Mouse (Mus musculus): ENCODE results near the gene Pex26. TPM values are rescaled to one million over a fixed set of nuclear protein-coding genes. Genes with fewer than 3 reads are reported as not detected.

The Pex26 gene
- polyA plus RNA-seq (2014; fragmentation: Nextera tagmentation; extraction: Ambion mirVana), result 7.6 and 8.9 TPM in 2 replicates

GRCm38 (mm10) chr6:121183414-121184173, at the start of gene Pex26:
Pex26 (plus strand) TSS chr6:121183667.
- ATAC-seq (ENCODE audit: low read depth), result peak; percentile 90
- H3K4me1 ChIP-seq (ENCODE audit: control insufficient read depth, insufficient read depth, low read length), result peaks cover 6% of the 10 kb centered on the region
- H3K9me3 ChIP-seq (ENCODE audit: control insufficient read depth, low read length), result no peaks in the 10 kb centered on the region
- 0 out of 2 replicates have a peak, but pooled peaks cover 19% of the 10 kb centered on the region for H3K36me3 ChIP-seq (ENCODE audit: control insufficient read depth, insufficient read depth, low read length)
- peak within 1 kb of the TSS; percentile 86 for H3K4me2 ChIP-seq (ENCODE audit: low read depth, low read length)
- H3K4me3 ChIP-seq (ENCODE audit: low read depth, low read length), result peak within 1 kb of the TSS; percentile 61
- peak; percentile 95 for DNase-seq (ENCODE audit: low spot score)
- no peaks in the 10 kb centered on the region for H3K27me3 ChIP-seq (replicated peaks; ENCODE audit: control insufficient read depth, insufficient read depth, low read length)
- WGBS, result 1% methylated on average over 31 of the region's 32 CpGs
- H3K9ac ChIP-seq (ENCODE audit: low read depth, low read length), result peak within 1 kb of the TSS; percentile 69
- H3K27ac ChIP-seq (replicated peaks; ENCODE audit: low read depth, low read length), result peak within 1 kb of the TSS; percentile 90

- no peak for ATAC-seq (ENCODE audit: low read depth)
- 40% methylated on average over 3 of the region's 3 CpGs for WGBS
- H3K9ac ChIP-seq (ENCODE audit: low read depth, low read length), result no peak overlapping the region
Measured at GRCm38 (mm10) chr6:121134249-121134648, 49.2 kb upstream of the Pex26 start.

DNA sequence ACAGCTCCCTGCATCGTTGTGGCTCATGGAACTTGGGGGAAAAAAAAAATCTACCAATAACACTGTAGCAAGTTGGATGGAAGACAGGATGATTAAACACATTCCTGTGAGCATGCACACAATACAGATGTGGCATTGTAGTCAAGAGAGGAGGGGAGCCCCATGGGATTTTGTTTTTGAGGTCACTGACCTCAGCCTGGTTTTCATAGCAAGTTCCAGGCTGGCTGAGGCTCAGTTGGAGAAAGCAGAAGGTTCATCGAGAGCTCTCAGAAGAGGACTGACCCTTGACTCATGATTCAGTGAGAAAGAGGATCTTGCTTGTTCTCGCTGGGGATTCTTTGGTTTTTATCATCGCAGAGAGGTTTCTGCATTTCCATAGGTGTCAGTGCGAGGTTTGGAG, 48.6 kb upstream of the Pex26 start:
- Histone ChIP-seq H3K4me3 (ENCODE audit: low read depth, low read length) (no peak overlapping the region), H3K4me1 (ENCODE audit: control insufficient read depth, insufficient read depth, low read length) (peaks cover 8% of the 10 kb centered on the region), H3K27ac (replicated peaks; ENCODE audit: low read depth, low read length) (no peak overlapping the region), H3K9me3 (ENCODE audit: control insufficient read depth, low read length) (no peaks in the 10 kb centered on the region), H3K4me2 (ENCODE audit: low read depth, low read length) (no peak overlapping the region), H3K36me3 (ENCODE audit: control insufficient read depth, insufficient read depth, low read length) (no peaks in the 10 kb centered on the region), H3K9ac (ENCODE audit: low read depth, low read length) (no peak overlapping the region), H3K27me3 (replicated peaks; ENCODE audit: control insufficient read depth, insufficient read depth, low read length) (peaks cover 11% of the 10 kb centered on the region)
- ATAC-seq (ENCODE audit: low read depth) (no peak), DNase-seq (ENCODE audit: low spot score) (no peak)
- 42% methylated on average over 5 of the region's 5 CpGs for WGBS

More at GRCm38 (mm10) chr6:121134249-121134648, 49.2 kb upstream of the Pex26 start:
- Histone ChIP-seq H3K4me2 (ENCODE audit: low read depth, low read length) (no peak overlapping the region), H3K36me3 (ENCODE audit: control insufficient read depth, insufficient read depth, low read length) (no peaks in the 10 kb centered on the region), H3K4me3 (ENCODE audit: low read depth, low read length) (no peak overlapping the region), H3K27me3 (replicated peaks; ENCODE audit: control insufficient read depth, insufficient read depth, low read length) (peaks cover 11% of the 10 kb centered on the region), H3K27ac (replicated peaks; ENCODE audit: low read depth, low read length) (no peak overlapping the region), H3K4me1 (ENCODE audit: control insufficient read depth, insufficient read depth, low read length) (peaks cover 8% of the 10 kb centered on the region), H3K9me3 (ENCODE audit: control insufficient read depth, low read length) (no peaks in the 10 kb centered on the region)
- no peak for DNase-seq (ENCODE audit: low spot score)

DNA sequence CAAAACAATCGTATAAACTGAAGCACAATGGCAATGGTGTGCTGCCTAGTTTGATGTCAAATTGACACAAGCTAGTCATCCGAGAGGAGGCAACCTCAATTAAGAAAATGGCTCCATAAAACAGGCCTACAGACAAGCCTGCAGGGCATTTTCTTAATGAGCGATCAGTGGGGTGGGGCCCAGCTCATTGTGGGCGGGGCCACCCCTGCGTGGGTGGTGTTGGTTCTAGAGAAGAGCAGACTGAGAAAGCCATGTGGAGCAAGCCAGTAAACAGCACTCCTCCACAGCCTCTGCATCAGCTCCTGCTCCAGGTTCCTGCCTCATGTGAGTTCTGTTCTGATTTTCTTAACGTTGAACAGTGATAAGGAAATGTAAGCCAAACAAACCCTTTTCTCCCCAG, 46.2 kb upstream of the Pex26 start:
- H3K36me3 ChIP-seq (ENCODE audit: control insufficient read depth, insufficient read depth, low read length), result no peaks in the 10 kb centered on the region
- WGBS, result 54% methylated on average over 6 of the region's 6 CpGs
- DNase-seq (ENCODE audit: low spot score), result no peak
- no peak overlapping the region for H3K9ac ChIP-seq (ENCODE audit: low read depth, low read length)
- H3K9me3 ChIP-seq (ENCODE audit: control insufficient read depth, low read length), result no peaks in the 10 kb centered on the region
- no peak overlapping the region for H3K27ac ChIP-seq (replicated peaks; ENCODE audit: low read depth, low read length)
- no peaks in the 10 kb centered on the region for H3K27me3 ChIP-seq (replicated peaks; ENCODE audit: control insufficient read depth, insufficient read depth, low read length)
- no peak overlapping the region for H3K4me3 ChIP-seq (ENCODE audit: low read depth, low read length)
- H3K4me2 ChIP-seq (ENCODE audit: low read depth, low read length), result no peak overlapping the region
- ATAC-seq (ENCODE audit: low read depth), result no peak
- H3K4me1 ChIP-seq (ENCODE audit: control insufficient read depth, insufficient read depth, low read length), result no peaks in the 10 kb centered on the region

DNA sequence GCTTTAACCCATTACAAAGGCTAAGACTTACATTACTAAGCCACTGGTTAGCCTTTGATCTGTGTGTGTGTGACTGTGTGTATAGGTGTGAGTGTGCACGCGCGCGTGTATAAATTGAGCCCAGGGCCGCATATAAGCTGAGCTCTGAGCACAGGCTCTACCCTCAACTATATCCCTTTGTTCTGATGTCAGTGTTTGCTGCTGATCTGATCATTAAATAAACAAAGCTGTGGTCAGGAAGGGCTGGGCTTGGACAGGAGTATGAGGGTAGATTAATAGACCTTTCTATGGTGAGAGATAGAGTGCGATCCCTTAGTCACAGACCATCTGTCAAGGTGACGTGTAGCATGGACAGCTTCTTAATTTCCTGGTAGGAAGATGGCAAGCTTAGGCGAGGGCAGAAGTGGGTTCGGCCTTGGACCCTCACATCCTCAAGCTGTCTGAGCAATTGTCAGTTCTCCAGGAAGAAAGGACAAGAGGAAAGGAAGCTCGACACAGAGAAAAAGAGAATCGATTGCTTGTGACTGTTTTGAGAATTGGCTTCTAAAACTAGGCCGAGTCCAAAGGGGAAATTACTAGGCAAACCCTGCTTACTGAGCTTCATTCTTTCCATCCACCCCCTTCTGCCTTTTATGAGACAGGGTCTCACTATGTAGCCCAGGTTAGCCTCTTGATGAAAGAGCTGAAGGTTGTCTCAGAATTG, 45.0 kb upstream of the Pex26 start:
- Histone ChIP-seq H3K4me3 (ENCODE audit: low read depth, low read length) (no peak overlapping the region), H3K9me3 (ENCODE audit: control insufficient read depth, low read length) (no peaks in the 10 kb centered on the region), H3K4me2 (ENCODE audit: low read depth, low read length) (no peak overlapping the region), H3K9ac (ENCODE audit: low read depth, low read length) (no peak overlapping the region), H3K4me1 (ENCODE audit: control insufficient read depth, insufficient read depth, low read length) (no peaks in the 10 kb centered on the region), H3K27me3 (replicated peaks; ENCODE audit: control insufficient read depth, insufficient read depth, low read length) (no peaks in the 10 kb centered on the region), H3K27ac (replicated peaks; ENCODE audit: low read depth, low read length) (no peak overlapping the region), H3K36me3 (ENCODE audit: control insufficient read depth, insufficient read depth, low read length) (no peaks in the 10 kb centered on the region)
- 78% methylated on average over 12 of the region's 12 CpGs for WGBS
- ATAC-seq (ENCODE audit: low read depth) (no peak), DNase-seq (ENCODE audit: low spot score) (no peak)

GRCm38 (mm10) chr6:121139271-121139670, 44.2 kb upstream of the Pex26 start:
- 82% methylated on average over 1 of the region's 1 CpGs for WGBS
- Histone ChIP-seq H3K9ac (ENCODE audit: low read depth, low read length) (no peak overlapping the region), H3K9me3 (ENCODE audit: control insufficient read depth, low read length) (no peaks in the 10 kb centered on the region), H3K4me1 (ENCODE audit: control insufficient read depth, insufficient read depth, low read length) (peaks cover 4% of the 10 kb centered on the region; the same call in 1 of the 2 replicates), H3K4me2 (ENCODE audit: low read depth, low read length) (no peak overlapping the region), H3K27me3 (replicated peaks; ENCODE audit: control insufficient read depth, insufficient read depth, low read length) (no peaks in the 10 kb centered on the region), H3K4me3 (ENCODE audit: low read depth, low read length) (no peak overlapping the region), H3K36me3 (ENCODE audit: control insufficient read depth, insufficient read depth, low read length) (no peaks in the 10 kb centered on the region), H3K27ac (replicated peaks; ENCODE audit: low read depth, low read length) (no peak overlapping the region)
- ATAC-seq (ENCODE audit: low read depth) (no peak), DNase-seq (ENCODE audit: low spot score) (no peak)

DNA sequence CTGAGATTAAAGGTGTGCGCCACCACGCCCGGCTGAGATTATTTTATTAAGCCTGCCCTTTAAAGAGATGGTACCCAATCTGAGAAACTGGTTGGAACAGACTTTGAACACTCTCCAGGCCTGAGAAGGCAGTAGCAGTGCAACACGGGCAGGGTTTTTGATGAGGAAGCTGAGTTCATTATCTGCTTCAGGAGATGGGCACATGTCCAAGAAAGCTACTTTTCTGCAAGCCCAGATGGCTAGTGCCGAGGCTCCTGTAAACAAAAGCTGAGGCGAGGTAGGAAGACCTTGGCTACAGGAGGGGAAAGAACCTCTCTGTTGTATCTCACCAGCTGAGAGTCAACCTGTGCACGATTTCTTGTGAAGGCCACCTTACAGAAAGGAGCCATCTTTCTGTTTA, 41.2 kb upstream of the Pex26 start:
- H3K27ac ChIP-seq (replicated peaks; ENCODE audit: low read depth, low read length), result no peak overlapping the region
- DNase-seq (ENCODE audit: low spot score), result no peak
- H3K4me3 ChIP-seq (ENCODE audit: low read depth, low read length), result no peak overlapping the region
- no peak for ATAC-seq (ENCODE audit: low read depth)
- H3K4me1 ChIP-seq (ENCODE audit: control insufficient read depth, insufficient read depth, low read length), result peaks cover 12% of the 10 kb centered on the region; the same call in 1 of the 2 replicates
- WGBS, result 88% methylated on average over 7 of the region's 7 CpGs
- no peaks in the 10 kb centered on the region for H3K9me3 ChIP-seq (ENCODE audit: control insufficient read depth, low read length)
- H3K36me3 ChIP-seq (ENCODE audit: control insufficient read depth, insufficient read depth, low read length), result no peaks in the 10 kb centered on the region
- no peak overlapping the region for H3K9ac ChIP-seq (ENCODE audit: low read depth, low read length)
- no peak overlapping the region for H3K4me2 ChIP-seq (ENCODE audit: low read depth, low read length)
- no peaks in the 10 kb centered on the region for H3K27me3 ChIP-seq (replicated peaks; ENCODE audit: control insufficient read depth, insufficient read depth, low read length)

- WGBS, result 77% methylated on average over 8 of the region's 8 CpGs
Measured at GRCm38 (mm10) chr6:121143439-121143838, 40.0 kb upstream of the Pex26 start.

More at GRCm38 (mm10) chr6:121143439-121143838, 40.0 kb upstream of the Pex26 start:
- ATAC-seq (ENCODE audit: low read depth) (no peak), DNase-seq (ENCODE audit: low spot score) (no peak)
- no peaks in the 10 kb centered on the region for H3K36me3 ChIP-seq (ENCODE audit: control insufficient read depth, insufficient read depth, low read length)
- no peak overlapping the region for H3K4me2 ChIP-seq (ENCODE audit: low read depth, low read length)
- H3K9me3 ChIP-seq (ENCODE audit: control insufficient read depth, low read length), result no peaks in the 10 kb centered on the region
- H3K27me3 ChIP-seq (replicated peaks; ENCODE audit: control insufficient read depth, insufficient read depth, low read length), result no peaks in the 10 kb centered on the region
- peaks cover 12% of the 10 kb centered on the region; the same call in 1 of the 2 replicates for H3K4me1 ChIP-seq (ENCODE audit: control insufficient read depth, insufficient read depth, low read length)
- H3K9ac ChIP-seq (ENCODE audit: low read depth, low read length), result no peak overlapping the region
- H3K4me3 ChIP-seq (ENCODE audit: low read depth, low read length), result no peak overlapping the region
- H3K27ac ChIP-seq (replicated peaks; ENCODE audit: low read depth, low read length), result no peak overlapping the region
